Mouse (Mus musculus): ENCODE measurements around the gene Syncrip. TPM values are rescaled to one million over a fixed set of nuclear protein-coding genes. Genes with fewer than 3 reads are reported as not detected.

Gene Syncrip
- polyA plus RNA-seq, 1 experiment from 2014 or later = 132 TPM

- H3K27me3 ChIP-seq (ENCODE audit: low read depth, poor library complexity, severe bottlenecking) = no peaks in the 10 kb centered on the region
- H3K27ac ChIP-seq = no peak overlapping the region
- no peaks in the 10 kb centered on the region for H3K4me1 ChIP-seq
- H3K4me3 ChIP-seq = no peak overlapping the region
- DNase-seq (ENCODE audit: low spot score) = no peak
- peaks cover 30% of the 10 kb centered on the region for H3K36me3 ChIP-seq
- WGBS = 82% methylated on average over 1 of the region's 1 CpGs
- no peaks in the 10 kb centered on the region for H3K9me3 ChIP-seq (replicated peaks)
These were observed 83.9 kb downstream of the Syncrip start for GRCm38 (mm10) chr9:88398461-88398860.

Other genes starting within 250 kb of the Syncrip start
- 0.97 and 1.6 TPM in 2 replicates for gene Nt5e, start 155.4 kb downstream of the Syncrip start, polyA plus RNA-seq (2016; fragmentation: Nextera tagmentation; extraction: Ambion mirVana)
- gene Snx14, start 43.6 kb downstream of the Syncrip start, polyA plus RNA-seq (2016; fragmentation: Nextera tagmentation; extraction: Ambion mirVana) = 17.6 and 18.9 TPM in 2 replicates
- gene Gm20537, start 26.0 kb downstream of the Syncrip start, polyA plus RNA-seq (2016; fragmentation: Nextera tagmentation; extraction: Ambion mirVana) = 0.79 TPM in 1 of 2 replicates, not detected in the other
- gene Zfp949, start 65.4 kb upstream of the Syncrip start, polyA plus RNA-seq (2016; fragmentation: Nextera tagmentation; extraction: Ambion mirVana) = 5.2 and 9.1 TPM in 2 replicates
- gene Trim43a, start 98.3 kb upstream of the Syncrip start, polyA plus RNA-seq (2016; fragmentation: Nextera tagmentation; extraction: Ambion mirVana) = 0.13 and 0.15 TPM in 2 replicates
- gene Mthfsl, start 237.7 kb upstream of the Syncrip start, polyA plus RNA-seq (2016; fragmentation: Nextera tagmentation; extraction: Ambion mirVana) = 26.5 and 33.8 TPM in 2 replicates
- not detected in 2 replicates for gene Bcl2a1d, start 249.3 kb upstream of the Syncrip start, polyA plus RNA-seq (2016; fragmentation: Nextera tagmentation; extraction: Ambion mirVana)

All from limb, embryonic 10.5 days (tissue).